Mouse (Mus musculus): ENCODE results near the gene Pigs. TPM values are rescaled to one million over a fixed set of nuclear protein-coding genes. Genes with fewer than 3 reads are reported as not detected.

Gene Pigs
- polyA plus RNA-seq, 1 experiment from 2014 or later, result 73.6 TPM

GRCm38 (mm10) chr11:78318411-78318810, 9.8 kb upstream of the Pigs start:
- ATAC-seq (ENCODE audit: low FRiP score, low read depth), result no peak
- no peaks in the 10 kb centered on the region for H3K27me3 ChIP-seq (replicated peaks)
- H3K4me2 ChIP-seq (replicated peaks), result no peak overlapping the region
- no peaks in the 10 kb centered on the region for H3K9me3 ChIP-seq
- H3K27ac ChIP-seq, result no peak overlapping the region
- WGBS, result 92% methylated on average over 2 of the region's 2 CpGs
- H3K9ac ChIP-seq, result no peak overlapping the region
- H3K4me1 ChIP-seq, result peaks cover 11% of the 10 kb centered on the region; the same call in 1 of the 2 replicates
- H3K36me3 ChIP-seq, result peaks cover 77% of the 10 kb centered on the region
- no peak overlapping the region for H3K4me3 ChIP-seq

GRCm38 (mm10) chr11:78322076-78322831, 6.0 kb upstream of the Pigs start:
- no peaks in the 10 kb centered on the region for H3K9me3 ChIP-seq
- 71% methylated on average over 2 of the region's 2 CpGs for WGBS
- no peak overlapping the region for H3K27ac ChIP-seq
- ATAC-seq (ENCODE audit: low FRiP score, low read depth), result no peak
- peaks cover 11% of the 10 kb centered on the region; the same call in 1 of the 2 replicates for H3K4me1 ChIP-seq
- no peaks in the 10 kb centered on the region for H3K27me3 ChIP-seq (replicated peaks)
- peaks cover 40% of the 10 kb centered on the region for H3K36me3 ChIP-seq
- no peak overlapping the region for H3K9ac ChIP-seq
- H3K4me2 ChIP-seq (replicated peaks), result peak overlapping the region; percentile 48
- H3K4me3 ChIP-seq, result no peak overlapping the region

GRCm38 (mm10) chr11:78322860-78323259, 5.4 kb upstream of the Pigs start, which contains the start of gene Aldoc:
Gene Aldoc, plus strand, starts transcription at chr11:78322968.
- peak; percentile 74; the same call in 1 of the 2 replicates for ATAC-seq (ENCODE audit: low FRiP score, low read depth)
- no peak within 1 kb of the TSS for H3K9ac ChIP-seq

GRCm38 (mm10) chr11:78324000-78324785, 4.0 kb upstream of the Pigs start:
- Histone ChIP-seq H3K36me3 (peaks cover 21% of the 10 kb centered on the region), H3K27ac (no peak overlapping the region), H3K27me3 (replicated peaks) (no peaks in the 10 kb centered on the region), H3K4me2 (replicated peaks) (peak overlapping the region; percentile 48; the same call in 1 of the 2 replicates), H3K9me3 (no peaks in the 10 kb centered on the region), H3K4me1 (peaks cover 18% of the 10 kb centered on the region), H3K4me3 (no peak overlapping the region), H3K9ac (no peak overlapping the region)
- no peak for ATAC-seq (ENCODE audit: low FRiP score, low read depth)
- 80% methylated on average over 15 of the region's 15 CpGs for WGBS

More at GRCm38 (mm10) chr11:78322860-78323259, 5.4 kb upstream of the Pigs start, which contains the start of gene Aldoc:
- peak within 1 kb of the TSS; percentile 48 for H3K4me2 ChIP-seq (replicated peaks)
- peaks cover 11% of the 10 kb centered on the region; the same call in 1 of the 2 replicates for H3K4me1 ChIP-seq
- peaks cover 34% of the 10 kb centered on the region for H3K36me3 ChIP-seq
- no peaks in the 10 kb centered on the region for H3K27me3 ChIP-seq (replicated peaks)
- H3K27ac ChIP-seq, result no peak within 1 kb of the TSS
- H3K9me3 ChIP-seq, result no peaks in the 10 kb centered on the region
- H3K4me3 ChIP-seq, result no peak within 1 kb of the TSS
- 9% methylated on average over 15 of the region's 15 CpGs for WGBS

- 0 out of 2 replicates have a peak overlapping the region, but pooled peaks have one; percentile 7 for H3K4me2 ChIP-seq (replicated peaks)
- no peak overlapping the region for H3K27ac ChIP-seq
- H3K9ac ChIP-seq, result no peak overlapping the region
- 96% methylated on average over 12 of the region's 12 CpGs for WGBS
- H3K4me3 ChIP-seq, result no peak overlapping the region
- peaks cover 20% of the 10 kb centered on the region for H3K4me1 ChIP-seq
- no peaks in the 10 kb centered on the region for H3K9me3 ChIP-seq
- no peaks in the 10 kb centered on the region for H3K27me3 ChIP-seq (replicated peaks)
- peaks cover 15% of the 10 kb centered on the region for H3K36me3 ChIP-seq
- no peak for ATAC-seq (ENCODE audit: low FRiP score, low read depth)
These were observed 3.2 kb upstream of the Pigs start for GRCm38 (mm10) chr11:78324965-78325364.

- ATAC-seq (ENCODE audit: low FRiP score, low read depth), result no peak
- peaks cover under 1% of the 10 kb centered on the region for H3K36me3 ChIP-seq
- H3K9ac ChIP-seq, result no peak overlapping the region
- no peaks in the 10 kb centered on the region for H3K27me3 ChIP-seq (replicated peaks)
- H3K4me1 ChIP-seq, result peaks cover 19% of the 10 kb centered on the region
- H3K4me2 ChIP-seq (replicated peaks), result no peak overlapping the region
- H3K4me3 ChIP-seq, result no peak overlapping the region
- H3K9me3 ChIP-seq, result no peaks in the 10 kb centered on the region
- 89% methylated on average over 4 of the region's 4 CpGs for WGBS
- no peak overlapping the region for H3K27ac ChIP-seq
These were observed 1.0 kb upstream of the Pigs start for GRCm38 (mm10) chr11:78327215-78327614.

GRCm38 (mm10) chr11:78328512-78329056, 369 bp downstream of the Pigs start:
- WGBS, result 1% methylated on average over 41 of the region's 41 CpGs
- no peaks in the 10 kb centered on the region for H3K27me3 ChIP-seq (replicated peaks)

GRCm38 (mm10) chr11:78332676-78333075, 4.5 kb downstream of the Pigs start:
- H3K36me3 ChIP-seq, result peaks cover 45% of the 10 kb centered on the region
- no peaks in the 10 kb centered on the region for H3K27me3 ChIP-seq (replicated peaks)
- ATAC-seq (ENCODE audit: low FRiP score, low read depth), result no peak
- H3K27ac ChIP-seq, result no peak overlapping the region
- no peak overlapping the region for H3K9ac ChIP-seq
- 97% methylated on average over 12 of the region's 12 CpGs for WGBS
- no peaks in the 10 kb centered on the region for H3K9me3 ChIP-seq
- H3K4me1 ChIP-seq, result peaks cover 9% of the 10 kb centered on the region
- H3K4me2 ChIP-seq (replicated peaks), result no peak overlapping the region
- H3K4me3 ChIP-seq, result no peak overlapping the region

More at GRCm38 (mm10) chr11:78328512-78329056, 369 bp downstream of the Pigs start:
- Histone ChIP-seq H3K9me3 (no peaks in the 10 kb centered on the region), H3K4me3 (peak overlapping the region; percentile 92), H3K36me3 (peaks cover 14% of the 10 kb centered on the region), H3K4me1 (peaks cover 9% of the 10 kb centered on the region), H3K4me2 (replicated peaks) (peak overlapping the region; percentile 91), H3K27ac (no peak overlapping the region), H3K9ac (peak overlapping the region; percentile 81)
- peak; percentile 64 for ATAC-seq (ENCODE audit: low FRiP score, low read depth)

GRCm38 (mm10) chr11:78333992-78334391, 5.8 kb downstream of the Pigs start:
- WGBS, result 86% methylated on average over 5 of the region's 5 CpGs
- no peak overlapping the region for H3K4me2 ChIP-seq (replicated peaks)
- no peak for ATAC-seq (ENCODE audit: low FRiP score, low read depth)

GRCm38 (mm10) chr11:78337040-78337439, 8.8 kb downstream of the Pigs start:
- no peaks in the 10 kb centered on the region for H3K4me1 ChIP-seq
- peaks cover 82% of the 10 kb centered on the region for H3K36me3 ChIP-seq
- no peaks in the 10 kb centered on the region for H3K27me3 ChIP-seq (replicated peaks)
- H3K9ac ChIP-seq, result no peak overlapping the region
- no peak overlapping the region for H3K4me3 ChIP-seq
- ATAC-seq (ENCODE audit: low FRiP score, low read depth), result no peak
- 95% methylated on average over 8 of the region's 8 CpGs for WGBS
- no peaks in the 10 kb centered on the region for H3K9me3 ChIP-seq
- no peak overlapping the region for H3K4me2 ChIP-seq (replicated peaks)
- H3K27ac ChIP-seq, result no peak overlapping the region

More at GRCm38 (mm10) chr11:78333992-78334391, 5.8 kb downstream of the Pigs start:
- Histone ChIP-seq H3K27ac (no peak overlapping the region), H3K4me3 (no peak overlapping the region), H3K27me3 (replicated peaks) (no peaks in the 10 kb centered on the region), H3K4me1 (peaks cover 4% of the 10 kb centered on the region), H3K9me3 (no peaks in the 10 kb centered on the region), H3K36me3 (peaks cover 55% of the 10 kb centered on the region), H3K9ac (no peak overlapping the region)

- H3K4me2 ChIP-seq (replicated peaks), result no peak overlapping the region
- H3K27me3 ChIP-seq (replicated peaks), result no peaks in the 10 kb centered on the region
- 90% methylated on average over 12 of the region's 12 CpGs for WGBS
- H3K27ac ChIP-seq, result no peak overlapping the region
- no peak overlapping the region for H3K9ac ChIP-seq
- peaks cover 45% of the 10 kb centered on the region for H3K36me3 ChIP-seq
- ATAC-seq (ENCODE audit: low FRiP score, low read depth), result no peak
- peaks cover 27% of the 10 kb centered on the region for H3K4me1 ChIP-seq
- H3K4me3 ChIP-seq, result no peak overlapping the region
- no peaks in the 10 kb centered on the region for H3K9me3 ChIP-seq
These were observed 13.5 kb downstream of the Pigs start for GRCm38 (mm10) chr11:78341702-78342101.

Measured in neural tube, embryonic 12.5 days (tissue).